Mouse (Mus musculus) myocyte (in vitro differentiated cells): ENCODE results near the gene Fam102a. TPM values are rescaled to one million over a fixed set of nuclear protein-coding genes. Genes with fewer than 3 reads are reported as not detected.

Experiments used
- H3K27me3 ChIP-seq: one replicate; pipeline ENCODE4 v1.6.1; 2011; ENCODE audit not compliant: control insufficient read depth, insufficient read depth, insufficient read length
- H3K36me3 ChIP-seq: one replicate; pipeline ENCODE4 v1.6.1; 2011; ENCODE audit not compliant: control insufficient read depth, insufficient read depth
- H3K4me2 ChIP-seq: one replicate; pipeline ENCODE4 v1.6.1; 2011; ENCODE audit warnings: low read depth, control low read depth
- H3K4me3 ChIP-seq: one replicate; pipeline ENCODE4 v1.5.1; 2011; ENCODE audit warnings: mild to moderate bottlenecking, control low read depth, moderate library complexity
- H3K79me2 ChIP-seq: one replicate; pipeline ENCODE4 v1.6.1; 2011; ENCODE audit not compliant: control insufficient read depth, insufficient read depth
- H3ac ChIP-seq: one replicate; pipeline ENCODE4 v1.6.1; 2011; ENCODE audit not compliant: control insufficient read depth, insufficient read length
- CEBPB ChIP-seq: IDR thresholded peaks from 2 replicates; pipeline ENCODE4 v1.6.1; 2011; ENCODE audit warnings: mild to moderate bottlenecking, moderate library complexity; ENCODE audit not compliant: poor library complexity, insufficient read depth, severe bottlenecking
- E2F4 ChIP-seq: IDR thresholded peaks from one replicate; pipeline ENCODE4 v1.6.1; 2011; ENCODE audit warnings: mild to moderate bottlenecking, control low read depth, moderate library complexity; ENCODE audit not compliant: insufficient read depth
- MAX ChIP-seq: IDR thresholded peaks from one replicate; pipeline ENCODE4 v1.6.1; 2011; ENCODE audit warnings: low read depth, mild to moderate bottlenecking, control low read depth
- MYOD1 ChIP-seq, 3 experiments: IDR thresholded peaks; one replicate each; pipeline ENCODE4 v1.6.1; 2011; ENCODE audit warnings: control low read depth in 2 of 3, low read depth in 2 of 3, mild to moderate bottlenecking in 2 of 3, moderate library complexity in 1 of 3; ENCODE audit not compliant: insufficient read length in 2 of 3, control insufficient read depth in 1 of 3
- MYOG ChIP-seq, 3 experiments: IDR thresholded peaks; one replicate each; pipeline ENCODE4 v1.6.1; 2011; ENCODE audit warnings: control low read depth in 2 of 3, low read depth in 2 of 3, mild to moderate bottlenecking in 2 of 3; ENCODE audit not compliant: insufficient read length in 2 of 3, control insufficient read depth in 1 of 3, insufficient read depth in 1 of 3
- POLR2A ChIP-seq: IDR thresholded peaks from one replicate; pipeline ENCODE4 v1.6.1; 2011; ENCODE audit warnings: low read depth, mild to moderate bottlenecking, control low read depth, moderate library complexity; ENCODE audit not compliant: insufficient read length
- POLR2AphosphoS2 ChIP-seq: IDR thresholded peaks from one replicate; pipeline ENCODE4 v1.6.1; 2011; ENCODE audit warnings: low read depth, control low read depth; ENCODE audit not compliant: insufficient read length
- REST ChIP-seq: IDR thresholded peaks from one replicate; pipeline ENCODE4 v1.6.1; 2011; ENCODE audit warnings: mild to moderate bottlenecking, control low read depth, moderate library complexity; ENCODE audit not compliant: insufficient read depth, insufficient read length
- SRF ChIP-seq: IDR thresholded peaks from one replicate; pipeline ENCODE4 v1.6.1; 2011; ENCODE audit warnings: low read depth; ENCODE audit not compliant: control insufficient read depth, insufficient read length
- TCF12 ChIP-seq: IDR thresholded peaks from one replicate; pipeline ENCODE4 v1.6.1; 2011; ENCODE audit warnings: mild to moderate bottlenecking, control low read depth; ENCODE audit not compliant: poor library complexity, insufficient read depth, severe bottlenecking
- TCF3 ChIP-seq: IDR thresholded peaks from one replicate; pipeline ENCODE4 v1.6.1; 2011; ENCODE audit warnings: low read depth, control low read depth; ENCODE audit not compliant: insufficient read length
- USF1 ChIP-seq: IDR thresholded peaks from one replicate; pipeline ENCODE4 v1.6.1; 2011; ENCODE audit warnings: low read depth, mild to moderate bottlenecking, control low read depth, moderate library complexity
- polyA plus RNA-seq: library from polyadenylated mRNA; unstranded; fragments of >200 nt; fragmentation: generic; extraction: Trizol; gene quantifications from one replicate; pipeline ENCODE4 v1.2.1, GENCODE M21; 2012; ENCODE audit warnings: missing spikeins

Fam102a gene
- polyA plus RNA-seq, 1 experiment, result 1.7 TPM

DNA sequence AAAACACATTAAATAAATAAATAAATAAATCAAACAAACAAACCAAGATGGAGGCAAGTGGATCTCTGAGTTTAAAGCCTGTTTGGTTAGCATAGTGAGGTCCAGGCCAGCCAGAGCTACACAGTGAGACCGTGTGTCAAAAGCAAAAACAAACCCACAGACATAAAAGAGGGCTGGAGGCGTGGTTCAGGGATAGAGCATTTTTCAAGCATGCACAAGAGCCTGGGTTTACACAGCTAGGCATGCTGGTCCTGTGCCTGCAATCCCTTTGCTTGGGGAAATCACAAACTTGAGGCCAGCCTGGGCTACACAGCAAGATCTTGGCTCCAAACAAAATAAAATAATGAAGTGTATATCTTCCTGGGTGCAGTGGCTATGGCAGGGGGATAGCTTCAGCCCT lies 42.5 kb upstream of the Fam102a start:
- TF ChIP-seq E2F4, result no peak
- no peak for TF ChIP-seq MYOD1 (IDR thresholded peaks at IDR 0.05; ENCODE audit: control insufficient read depth in 1 of 3, insufficient read length in 2 of 3, low read depth in 2 of 3)
- TF ChIP-seq CEBPB, result no peak
- TF ChIP-seq REST, result no peak
- no peak for TF ChIP-seq TCF12
- no peak for TF ChIP-seq SRF
- TF ChIP-seq MAX, result no peak
- no peak for TF ChIP-seq TCF3
- no peak for TF ChIP-seq POLR2AphosphoS2
- no peak for TF ChIP-seq MYOG (IDR thresholded peaks at IDR 0.05; ENCODE audit: control insufficient read depth in 1 of 3, insufficient read depth in 1 of 3, insufficient read length in 2 of 3, low read depth in 2 of 3)
- Histone ChIP-seq H3K79me2 (no peaks in the 10 kb centered on the region), H3K4me2 (no peak overlapping the region), H3K4me3 (no peak overlapping the region), H3K27me3 (no peaks in the 10 kb centered on the region), H3K36me3 (no peaks in the 10 kb centered on the region), H3ac (no peak overlapping the region)

DNA sequence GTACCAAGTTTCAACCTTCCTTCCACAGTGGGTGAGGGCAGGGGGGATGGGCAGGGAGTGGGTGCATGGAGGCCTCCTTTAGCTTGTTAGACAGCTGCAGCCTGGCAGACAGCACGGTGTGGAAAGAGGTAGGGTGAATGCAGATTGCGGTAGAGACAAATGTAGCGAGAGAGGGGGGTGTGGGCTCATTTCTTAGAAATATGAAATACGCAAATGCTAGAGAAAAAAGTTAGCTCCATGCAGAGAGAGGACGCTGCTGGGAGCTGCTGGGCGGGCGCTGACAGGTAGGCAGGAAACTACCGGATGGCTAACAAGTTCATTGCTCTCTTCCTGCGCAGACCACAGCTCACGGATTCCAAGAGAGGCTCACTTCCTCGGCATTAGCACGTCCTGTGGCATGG lies 41.8 kb upstream of the Fam102a start:
- H3K27me3 ChIP-seq, result no peaks in the 10 kb centered on the region
- no peak overlapping the region for H3K4me2 ChIP-seq
- no peak overlapping the region for H3K4me3 ChIP-seq
- H3K79me2 ChIP-seq, result no peaks in the 10 kb centered on the region
- no peak overlapping the region for H3ac ChIP-seq
- TF ChIP-seq MAX (no peak), MYOG (IDR thresholded peaks at IDR 0.05; ENCODE audit: control insufficient read depth in 1 of 3, insufficient read depth in 1 of 3, insufficient read length in 2 of 3, low read depth in 2 of 3) (peak in 1 of 3 experiments; percentile 13)
- no peaks in the 10 kb centered on the region for H3K36me3 ChIP-seq

DNA sequence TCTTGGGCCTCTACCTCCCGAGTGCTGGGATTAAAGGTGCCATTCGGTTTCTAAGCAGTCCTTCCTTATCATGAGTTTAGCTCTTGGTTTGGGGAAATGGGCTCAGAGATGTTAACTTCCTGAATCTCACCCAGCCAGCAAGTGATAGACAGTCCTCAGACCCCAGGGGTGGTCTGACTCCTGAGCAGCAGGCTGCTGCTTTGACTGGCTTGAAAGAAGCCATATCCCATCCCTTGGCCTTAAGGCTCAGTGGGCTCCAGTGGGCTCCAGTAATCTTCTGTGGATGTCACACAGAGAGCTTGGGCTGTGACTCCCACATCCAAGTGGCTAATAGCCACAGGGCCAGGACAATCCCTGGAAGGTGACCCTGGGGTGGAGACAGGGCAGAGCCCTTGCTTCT lies 40.6 kb upstream of the Fam102a start:
- H3K79me2 ChIP-seq, result no peaks in the 10 kb centered on the region

DNA sequence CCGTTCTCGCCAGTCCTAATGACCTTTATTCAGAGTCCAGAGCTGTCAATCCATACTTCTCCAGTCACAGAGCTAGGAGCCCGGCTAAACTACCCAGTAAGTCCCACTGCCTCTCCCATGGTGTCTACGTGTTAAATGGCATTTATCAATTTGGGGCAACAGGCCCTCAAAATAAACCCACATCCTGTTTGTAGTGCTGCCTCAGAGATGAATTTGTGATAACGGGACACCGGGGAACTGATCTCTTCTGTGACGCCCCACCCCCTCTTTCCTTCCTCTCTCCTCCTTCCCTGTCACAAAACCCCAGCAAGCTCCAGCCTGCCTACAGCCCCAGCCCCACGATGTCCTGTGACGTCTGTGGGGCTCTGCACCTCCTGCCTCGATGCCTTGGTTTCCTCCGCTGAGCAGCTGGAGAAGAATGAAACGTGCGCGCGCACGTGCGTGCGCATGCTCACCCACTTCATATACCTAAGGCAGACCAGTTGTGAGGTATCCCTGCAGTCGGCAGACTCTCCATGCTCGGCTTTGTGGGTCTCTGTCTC lies 39.9 kb upstream of the Fam102a start:
- Histone ChIP-seq H3K4me3 (no peak overlapping the region), H3K4me2 (no peak overlapping the region), H3K36me3 (no peaks in the 10 kb centered on the region), H3ac (no peak overlapping the region), H3K79me2 (no peaks in the 10 kb centered on the region), H3K27me3 (no peaks in the 10 kb centered on the region)
- TF ChIP-seq TCF3 (no peak), SRF (no peak), POLR2AphosphoS2 (no peak)

More for the DNA sequence above, 40.6 kb upstream of the Fam102a start:
- Histone ChIP-seq H3K4me3 (no peak overlapping the region), H3ac (no peak overlapping the region), H3K27me3 (no peaks in the 10 kb centered on the region), H3K36me3 (no peaks in the 10 kb centered on the region), H3K4me2 (no peak overlapping the region)
- TF ChIP-seq TCF12 (no peak), MAX (no peak), E2F4 (no peak), POLR2AphosphoS2 (no peak), SRF (no peak), MYOG (IDR thresholded peaks at IDR 0.05; ENCODE audit: control insufficient read depth in 1 of 3, insufficient read depth in 1 of 3, insufficient read length in 2 of 3, low read depth in 2 of 3) (no peak), USF1 (no peak)

DNA sequence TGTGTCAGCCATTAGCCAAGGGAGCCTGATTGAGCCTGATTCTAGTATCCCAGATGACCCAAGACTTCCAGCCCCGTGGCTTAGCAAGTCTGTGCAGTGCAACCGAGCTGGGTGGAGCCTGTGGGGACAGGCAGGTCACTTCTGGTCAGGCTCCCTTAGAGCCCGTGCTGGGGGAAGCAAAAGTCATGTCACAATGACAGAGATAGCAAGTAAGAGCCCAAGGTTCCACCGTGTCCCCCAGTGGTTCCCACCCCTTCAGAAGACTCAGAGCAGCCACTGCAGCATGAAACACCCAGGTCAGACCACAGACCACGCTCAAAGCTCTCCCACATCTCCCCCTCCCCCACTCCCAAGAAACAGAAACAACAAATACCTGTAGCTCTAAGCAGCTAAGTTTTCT lies 38.9 kb upstream of the Fam102a start:
- H3K4me3 ChIP-seq, result no peak overlapping the region
- H3K36me3 ChIP-seq, result no peaks in the 10 kb centered on the region
- H3K27me3 ChIP-seq, result no peaks in the 10 kb centered on the region
- H3K4me2 ChIP-seq, result no peak overlapping the region
- no peaks in the 10 kb centered on the region for H3K79me2 ChIP-seq
- TF ChIP-seq POLR2A, result no peak
- TF ChIP-seq TCF3, result no peak
- no peak for TF ChIP-seq SRF
- TF ChIP-seq CEBPB, result no peak
- TF ChIP-seq MYOD1 (IDR thresholded peaks at IDR 0.05; ENCODE audit: control insufficient read depth in 1 of 3, insufficient read length in 2 of 3, low read depth in 2 of 3), result no peak
- no peak overlapping the region for H3ac ChIP-seq

DNA sequence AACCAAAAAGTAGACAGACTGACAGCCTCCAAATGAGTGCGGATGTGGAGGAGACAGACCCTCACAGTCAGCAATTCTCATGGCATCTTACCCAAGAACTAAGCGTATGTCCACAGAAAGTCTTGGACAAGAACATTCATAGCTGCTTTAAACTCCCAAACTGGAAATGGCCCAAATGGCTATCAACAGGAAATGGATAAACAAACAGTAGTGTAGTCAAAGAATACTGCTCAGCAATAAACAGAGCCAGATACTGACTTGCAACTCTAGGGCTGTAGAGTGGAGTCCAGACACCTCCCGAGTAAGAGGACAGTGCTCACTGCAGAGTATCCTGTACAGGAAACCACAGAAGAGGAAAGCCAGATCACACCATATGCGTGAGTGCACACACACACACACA lies 35.8 kb upstream of the Fam102a start:
- TF ChIP-seq USF1 (no peak), TCF3 (no peak), E2F4 (no peak)
- Histone ChIP-seq H3K36me3 (no peaks in the 10 kb centered on the region), H3K4me2 (no peak overlapping the region), H3K4me3 (no peak overlapping the region), H3K79me2 (no peaks in the 10 kb centered on the region), H3ac (no peak overlapping the region), H3K27me3 (no peaks in the 10 kb centered on the region)
